Mouse (Mus musculus) hindbrain, embryonic 11.5 days (tissue): Measurements from ENCODE around the gene Shroom3. TPM values are rescaled to one million over a fixed set of nuclear protein-coding genes. Genes with fewer than 3 reads are reported as not detected.

Source experiments
- ATAC-seq: fragments of 200-750 bp; cut with Nextera tagmentation; 2 replicates; pipeline ENCODE4 v1.8.0; 2017; ENCODE audit warnings: mild to moderate bottlenecking, moderate TSS enrichment, moderate library complexity; ENCODE audit not compliant: low FRiP score
- DNase-seq: peaks from one replicate; pipeline ENCODE4 v3.0.0-alpha.2; 2015; ENCODE audit warnings: low spot score
- H3K27ac ChIP-seq: fragments of 300-500 bp; sonication (generic); 2 replicates; pipeline ENCODE4 v1.5.1; 2014; ENCODE audit warnings: mild to moderate bottlenecking, low read depth, low read length
- H3K27me3 ChIP-seq: fragments of 300-500 bp; sonication (generic); 2 replicates; pipeline ENCODE4 v1.6.1; 2014; ENCODE audit warnings: mild to moderate bottlenecking, low read length, moderate library complexity, mixed read lengths; ENCODE audit not compliant: control insufficient read depth, insufficient read depth
- H3K36me3 ChIP-seq: fragments of 300-500 bp; sonication (generic); 2 replicates; pipeline ENCODE4 v1.6.1; 2014; ENCODE audit warnings: mild to moderate bottlenecking, low read length, moderate library complexity, mixed read lengths; ENCODE audit not compliant: control insufficient read depth, insufficient read depth
- H3K4me1 ChIP-seq: fragments of 300-500 bp; sonication (generic); replicated peaks from 2 replicates; pipeline ENCODE4 v1.6.1; 2014; ENCODE audit warnings: low read length, mixed read lengths; ENCODE audit not compliant: control insufficient read depth, insufficient read depth
- H3K4me2 ChIP-seq: fragments of 300-500 bp; sonication (generic); replicated peaks from 2 replicates; pipeline ENCODE4 v1.6.1; 2014; ENCODE audit warnings: mild to moderate bottlenecking, low read depth, low read length
- H3K4me3 ChIP-seq: fragments of 300-500 bp; sonication (generic); 2 replicates; pipeline ENCODE4 v1.5.1; 2014; ENCODE audit warnings: low read depth, low read length
- H3K9ac ChIP-seq: fragments of 300-500 bp; sonication (generic); 2 replicates; pipeline ENCODE4 v1.6.1; 2014; ENCODE audit warnings: low read depth, low read length
- H3K9me3 ChIP-seq: fragments of 300-500 bp; sonication (generic); 2 replicates; pipeline ENCODE4 v1.6.1; 2016; ENCODE audit warnings: low read length; ENCODE audit not compliant: control insufficient read depth
- WGBS: fragments of 180-500 bp; shearing (Covaris S2); extraction: QIAGEN DNeasy Blood & Tissue Kit; methylation state at CpG from one replicate; pipeline ENCODE4 v1.1.7; 2014; 5-methylcytosine and 5-hydroxymethylcytosine counted together
- polyA plus RNA-seq: library from polyadenylated mRNA; unstranded; fragments of >200 nt; fragmentation: Nextera tagmentation; extraction: Ambion mirVana; gene quantifications from 2 replicates; pipeline ENCODE4 v1.2.1, GENCODE M21; 2014

Shroom3 gene
- polyA plus RNA-seq, 1 experiment from 2014 or later = 4.8 TPM

DNA sequence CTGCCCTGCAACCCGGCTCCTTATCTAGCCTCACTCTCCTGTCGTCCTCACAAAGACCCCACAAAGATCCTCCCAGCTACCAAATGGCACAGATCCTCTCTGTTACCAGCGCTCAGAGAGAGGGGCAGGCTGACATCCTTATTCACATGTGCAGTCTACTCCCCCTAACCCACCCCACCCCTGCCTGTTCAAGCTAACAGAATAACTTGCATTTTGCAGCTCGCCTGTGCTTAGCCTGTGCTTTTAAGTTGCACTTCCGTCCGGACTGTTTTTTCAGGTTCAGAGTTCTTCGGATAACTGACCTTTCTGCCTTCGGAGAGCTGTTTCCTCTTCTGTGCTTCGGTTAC lies 7.7 kb upstream of the Shroom3 start:
- 2% methylated on average over 9 of the region's 9 CpGs for WGBS
- Histone ChIP-seq H3K27ac (no peak overlapping the region), H3K4me1 (no peaks in the 10 kb centered on the region), H3K27me3 (no peaks in the 10 kb centered on the region), H3K9ac (0 out of 2 replicates have a peak overlapping the region, but pooled peaks have one; percentile 23), H3K4me3 (peak overlapping the region; percentile 35), H3K9me3 (no peaks in the 10 kb centered on the region), H3K36me3 (no peaks in the 10 kb centered on the region), H3K4me2 (peak overlapping the region; percentile 77)
- DNase-seq (no peak), ATAC-seq (no peak)

DNA sequence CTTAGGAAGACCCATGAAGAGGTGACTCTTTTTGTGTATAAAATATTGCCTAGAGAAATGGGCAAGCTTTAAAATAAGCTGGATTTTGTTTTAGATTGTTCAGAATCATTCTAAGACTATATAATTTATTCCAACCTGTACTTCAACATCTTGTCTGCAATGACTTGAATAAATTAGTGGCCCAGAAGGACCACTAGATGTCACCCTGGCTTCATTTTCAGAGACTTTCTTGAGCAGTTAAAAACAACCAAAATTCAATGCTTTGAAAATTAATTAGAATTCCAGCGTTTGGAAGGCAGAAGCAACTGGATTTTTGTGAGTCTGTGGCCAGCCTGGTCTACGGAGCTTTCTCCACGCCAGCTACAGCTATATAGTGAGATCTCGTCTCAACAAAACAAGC lies 3.8 kb upstream of the Shroom3 start:
- H3K4me1 ChIP-seq = no peaks in the 10 kb centered on the region
- H3K4me3 ChIP-seq = no peak overlapping the region
- ATAC-seq (no peak), DNase-seq (peak; percentile 69)
- H3K4me2 ChIP-seq = no peak overlapping the region
- no peaks in the 10 kb centered on the region for H3K9me3 ChIP-seq
- no peaks in the 10 kb centered on the region for H3K27me3 ChIP-seq
- H3K9ac ChIP-seq = no peak overlapping the region
- no peak overlapping the region for H3K27ac ChIP-seq
- no peaks in the 10 kb centered on the region for H3K36me3 ChIP-seq
- WGBS = 35% methylated on average over 4 of the region's 4 CpGs

DNA sequence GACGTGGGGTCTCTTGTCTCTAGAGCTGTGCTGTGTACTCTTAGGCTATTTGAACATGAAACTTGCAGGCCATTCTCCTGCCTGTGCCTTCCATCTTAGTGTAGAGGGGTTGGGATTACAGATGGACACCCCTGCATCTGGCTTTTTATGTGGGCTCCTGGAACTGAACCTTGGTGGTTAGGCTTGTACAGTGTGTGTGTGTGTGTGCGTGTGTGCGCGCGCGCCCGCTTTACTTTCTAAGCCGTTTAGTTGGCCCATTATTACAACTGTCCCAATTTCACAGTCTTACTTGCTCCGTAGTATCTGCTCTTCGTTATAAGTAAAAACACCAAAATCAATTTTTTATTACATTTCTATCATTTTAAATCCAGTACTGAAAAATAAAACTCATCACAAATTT lies 1.4 kb upstream of the Shroom3 start:
- Histone ChIP-seq H3K4me2 (no peak overlapping the region), H3K9me3 (no peaks in the 10 kb centered on the region), H3K4me3 (no peak overlapping the region), H3K27ac (no peak overlapping the region), H3K9ac (no peak overlapping the region), H3K27me3 (no peaks in the 10 kb centered on the region), H3K4me1 (no peaks in the 10 kb centered on the region), H3K36me3 (no peaks in the 10 kb centered on the region)
- ATAC-seq (no peak), DNase-seq (no peak)
- 83% methylated on average over 10 of the region's 10 CpGs for WGBS

DNA sequence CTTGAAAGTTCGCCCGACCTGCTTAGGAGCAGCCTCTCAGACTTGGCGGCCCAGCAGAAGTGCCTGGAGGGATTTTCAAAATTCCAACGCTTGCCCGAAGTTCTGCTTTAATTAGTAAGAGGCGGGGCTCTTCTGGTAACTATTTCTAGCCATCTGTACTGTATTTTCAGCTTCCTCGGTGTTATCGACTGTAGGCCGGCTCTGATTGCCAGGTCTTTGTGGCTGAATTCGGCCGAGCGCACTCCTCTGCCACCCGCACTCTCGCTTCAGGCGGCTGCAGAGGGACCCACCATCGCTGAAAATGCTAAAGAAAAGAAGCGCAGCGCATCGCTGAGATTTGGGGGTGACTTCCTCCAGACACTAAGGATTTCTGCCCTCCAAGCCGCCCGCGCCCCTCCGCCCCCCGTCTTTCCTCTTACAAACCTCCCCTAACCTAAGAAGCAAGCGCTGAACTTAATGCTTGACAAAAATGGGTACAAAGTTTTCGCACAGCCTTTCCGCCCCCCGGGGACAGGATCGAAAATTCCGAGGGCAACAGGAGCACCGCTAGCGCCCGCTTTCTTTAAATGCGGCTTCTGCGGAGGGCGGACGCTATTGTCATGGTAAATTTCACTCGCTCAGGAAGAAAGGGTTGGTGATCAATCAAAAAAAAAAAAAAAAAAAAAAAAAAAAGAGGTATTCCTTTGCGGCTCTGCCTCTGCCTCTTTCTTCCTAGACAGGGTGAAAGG lies 450 bp upstream of the Shroom3 start:
- Histone ChIP-seq H3K4me1 (no peaks in the 10 kb centered on the region), H3K9me3 (no peaks in the 10 kb centered on the region), H3K27ac (peak overlapping the region; percentile 79), H3K4me2 (peak overlapping the region; percentile 71), H3K9ac (peak overlapping the region; percentile 67), H3K36me3 (no peaks in the 10 kb centered on the region), H3K4me3 (peak overlapping the region; percentile 45), H3K27me3 (no peaks in the 10 kb centered on the region)
- DNase-seq (peak; percentile 76), ATAC-seq (peak; percentile 52)
- WGBS = under 1% methylated on average over 39 of the region's 39 CpGs

DNA sequence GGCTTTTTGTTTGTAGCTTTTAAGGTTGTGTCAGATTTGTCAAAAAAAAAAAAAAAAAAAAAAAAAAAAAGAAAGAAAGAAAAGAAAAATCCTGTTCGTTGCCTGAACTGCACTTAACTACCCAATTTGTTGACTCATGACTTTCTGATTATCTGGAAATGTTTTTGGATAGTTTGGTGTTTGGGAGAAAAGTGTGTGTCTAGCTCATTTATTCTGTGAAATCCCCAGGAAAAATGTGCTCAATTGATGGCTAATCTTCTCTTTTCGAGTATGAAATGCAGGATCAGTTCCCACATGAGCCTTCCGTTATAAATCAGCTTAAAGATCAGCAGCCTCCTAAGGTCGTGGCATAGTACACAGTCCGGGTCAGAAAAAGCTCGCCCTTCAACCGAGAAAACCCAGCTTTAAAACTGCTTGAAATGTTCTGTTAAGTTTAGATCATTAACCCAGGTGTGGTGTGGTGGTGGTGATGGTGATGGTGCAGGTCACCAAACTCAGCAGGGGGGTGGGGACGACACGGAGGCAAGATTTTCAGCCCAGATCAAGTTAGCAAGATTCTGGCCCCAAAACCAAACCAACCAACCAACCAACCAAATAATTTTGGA lies 738 bp downstream of the Shroom3 start:
- 11% methylated on average over 9 of the region's 9 CpGs for WGBS
- no peak for ATAC-seq
- Histone ChIP-seq H3K27me3 (no peaks in the 10 kb centered on the region), H3K4me1 (no peaks in the 10 kb centered on the region), H3K4me2 (peak overlapping the region; percentile 71), H3K36me3 (no peaks in the 10 kb centered on the region), H3K27ac (no peak overlapping the region), H3K9me3 (no peaks in the 10 kb centered on the region), H3K4me3 (peak overlapping the region; percentile 45), H3K9ac (no peak overlapping the region; the same call in 1 of the 2 replicates)
- no peak for DNase-seq

DNA sequence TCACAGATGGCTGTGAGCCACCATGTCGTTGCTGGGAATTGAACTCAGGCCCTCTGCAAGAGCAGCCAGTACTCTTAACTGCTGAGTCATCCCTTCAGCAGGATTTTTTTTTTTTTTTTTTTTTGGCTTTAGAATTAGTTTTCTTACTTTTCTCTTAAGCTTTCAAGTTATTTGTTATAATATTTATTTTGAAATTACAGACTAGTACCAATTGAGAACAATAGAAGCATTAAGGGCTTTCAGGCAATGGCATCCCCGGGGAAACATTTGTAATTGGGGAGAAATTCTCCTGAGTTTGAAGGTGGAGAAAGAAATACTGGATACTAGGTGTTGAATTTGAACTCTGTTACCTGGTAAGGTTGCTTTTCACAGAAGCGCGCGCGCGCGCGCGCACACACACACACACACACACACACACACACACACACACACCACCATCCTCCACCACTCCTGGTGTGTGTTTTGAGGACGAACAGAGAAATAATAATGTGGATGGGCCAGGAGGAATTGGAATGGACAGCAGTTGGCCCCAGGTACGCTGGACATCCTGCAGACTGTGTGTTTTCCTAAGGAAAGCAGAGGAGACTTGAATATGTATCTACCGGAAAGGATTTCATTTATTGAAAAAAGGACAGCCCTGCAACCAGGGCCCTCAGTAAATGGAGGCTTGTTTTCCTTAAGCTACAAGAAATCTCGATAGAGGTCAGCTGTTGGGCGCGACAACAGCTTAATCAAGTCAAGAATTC lies 1.7 kb downstream of the Shroom3 start:
- Histone ChIP-seq H3K36me3 (no peaks in the 10 kb centered on the region), H3K4me1 (no peaks in the 10 kb centered on the region), H3K4me2 (no peak overlapping the region), H3K27me3 (no peaks in the 10 kb centered on the region), H3K27ac (no peak overlapping the region), H3K4me3 (no peak overlapping the region), H3K9me3 (no peaks in the 10 kb centered on the region), H3K9ac (no peak overlapping the region)
- 89% methylated on average over 16 of the region's 16 CpGs for WGBS
- ATAC-seq (no peak), DNase-seq (no peak)

DNA sequence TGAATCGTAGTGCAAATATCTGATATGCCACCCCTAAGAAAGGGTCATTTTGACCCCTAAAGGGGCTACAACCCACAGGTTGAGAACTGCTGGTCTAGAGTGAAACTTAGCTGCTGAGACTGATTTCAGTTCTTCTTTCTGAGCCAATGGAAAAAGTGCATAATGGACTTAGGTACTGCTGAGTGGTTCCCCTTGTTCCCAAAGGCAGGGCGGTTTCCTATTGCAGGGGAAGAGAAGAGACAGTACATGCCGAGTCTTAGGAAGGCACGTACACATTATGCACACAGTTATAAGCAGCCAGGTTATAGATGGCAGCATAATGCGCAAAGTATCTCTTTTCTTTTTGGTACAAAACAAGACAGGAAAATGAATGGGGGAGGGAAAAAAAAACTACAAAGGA lies 4.9 kb downstream of the Shroom3 start:
- Histone ChIP-seq H3K4me3 (no peak overlapping the region), H3K36me3 (no peaks in the 10 kb centered on the region), H3K4me1 (no peaks in the 10 kb centered on the region), H3K9me3 (no peaks in the 10 kb centered on the region), H3K9ac (no peak overlapping the region), H3K27ac (no peak overlapping the region), H3K27me3 (no peaks in the 10 kb centered on the region), H3K4me2 (no peak overlapping the region)
- WGBS = 86% methylated on average over 5 of the region's 5 CpGs
- ATAC-seq (no peak), DNase-seq (no peak)

DNA sequence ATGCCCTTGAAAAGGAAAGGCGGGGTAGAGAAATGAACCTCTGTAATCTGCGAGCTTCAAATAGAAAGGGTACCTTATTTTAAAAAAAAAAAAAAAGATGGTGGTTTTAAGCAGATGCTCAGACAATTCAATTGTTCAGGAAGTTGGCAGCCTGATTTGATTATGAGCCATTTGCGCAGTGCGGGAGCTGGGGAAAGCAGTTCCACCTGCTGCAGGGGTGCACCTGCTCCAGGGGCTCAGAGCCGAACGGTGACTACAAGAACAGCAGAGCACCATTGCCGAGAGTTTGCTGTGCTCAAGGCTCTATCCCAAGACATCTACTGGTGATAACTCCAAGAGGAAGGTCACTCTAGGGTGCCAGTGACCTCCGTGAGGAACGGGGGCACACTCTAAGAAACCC lies 5.3 kb downstream of the Shroom3 start:
- ATAC-seq (no peak), DNase-seq (no peak)
- H3K27me3 ChIP-seq = no peaks in the 10 kb centered on the region
- no peaks in the 10 kb centered on the region for H3K36me3 ChIP-seq
- no peak overlapping the region for H3K4me2 ChIP-seq
- no peaks in the 10 kb centered on the region for H3K4me1 ChIP-seq
- no peak overlapping the region for H3K4me3 ChIP-seq
- H3K9ac ChIP-seq = no peak overlapping the region
- no peak overlapping the region for H3K27ac ChIP-seq
- no peaks in the 10 kb centered on the region for H3K9me3 ChIP-seq
- WGBS = 88% methylated on average over 9 of the region's 9 CpGs
